Mouse (Mus musculus) myocyte (in vitro differentiated cells): ENCODE data around the gene Mtln. TPM values are rescaled to one million over a fixed set of nuclear protein-coding genes. Genes with fewer than 3 reads are reported as not detected.

Source experiments
- H3K27me3 ChIP-seq: one replicate; pipeline ENCODE4 v1.6.1; 2011; ENCODE audit not compliant: control insufficient read depth, insufficient read depth, insufficient read length
- H3K36me3 ChIP-seq: one replicate; pipeline ENCODE4 v1.6.1; 2011; ENCODE audit not compliant: control insufficient read depth, insufficient read depth
- H3K4me2 ChIP-seq: one replicate; pipeline ENCODE4 v1.6.1; 2011; ENCODE audit warnings: low read depth, control low read depth
- H3K4me3 ChIP-seq: one replicate; pipeline ENCODE4 v1.5.1; 2011; ENCODE audit warnings: mild to moderate bottlenecking, control low read depth, moderate library complexity
- H3K79me2 ChIP-seq: one replicate; pipeline ENCODE4 v1.6.1; 2011; ENCODE audit not compliant: control insufficient read depth, insufficient read depth
- H3ac ChIP-seq: one replicate; pipeline ENCODE4 v1.6.1; 2011; ENCODE audit not compliant: control insufficient read depth, insufficient read length
- CEBPB ChIP-seq: IDR thresholded peaks from 2 replicates; pipeline ENCODE4 v1.6.1; 2011; ENCODE audit warnings: mild to moderate bottlenecking, moderate library complexity; ENCODE audit not compliant: poor library complexity, insufficient read depth, severe bottlenecking
- E2F4 ChIP-seq: IDR thresholded peaks from one replicate; pipeline ENCODE4 v1.6.1; 2011; ENCODE audit warnings: mild to moderate bottlenecking, control low read depth, moderate library complexity; ENCODE audit not compliant: insufficient read depth
- MAX ChIP-seq: IDR thresholded peaks from one replicate; pipeline ENCODE4 v1.6.1; 2011; ENCODE audit warnings: low read depth, mild to moderate bottlenecking, control low read depth
- MYOD1 ChIP-seq, 3 experiments: IDR thresholded peaks; one replicate each; pipeline ENCODE4 v1.6.1; 2011; ENCODE audit warnings: control low read depth in 2 of 3, low read depth in 2 of 3, mild to moderate bottlenecking in 2 of 3, moderate library complexity in 1 of 3; ENCODE audit not compliant: insufficient read length in 2 of 3, control insufficient read depth in 1 of 3
- MYOG ChIP-seq, 3 experiments: IDR thresholded peaks; one replicate each; pipeline ENCODE4 v1.6.1; 2011; ENCODE audit warnings: control low read depth in 2 of 3, low read depth in 2 of 3, mild to moderate bottlenecking in 2 of 3; ENCODE audit not compliant: insufficient read length in 2 of 3, control insufficient read depth in 1 of 3, insufficient read depth in 1 of 3
- POLR2A ChIP-seq: IDR thresholded peaks from one replicate; pipeline ENCODE4 v1.6.1; 2011; ENCODE audit warnings: low read depth, mild to moderate bottlenecking, control low read depth, moderate library complexity; ENCODE audit not compliant: insufficient read length
- POLR2AphosphoS2 ChIP-seq: IDR thresholded peaks from one replicate; pipeline ENCODE4 v1.6.1; 2011; ENCODE audit warnings: low read depth, control low read depth; ENCODE audit not compliant: insufficient read length
- REST ChIP-seq: IDR thresholded peaks from one replicate; pipeline ENCODE4 v1.6.1; 2011; ENCODE audit warnings: mild to moderate bottlenecking, control low read depth, moderate library complexity; ENCODE audit not compliant: insufficient read depth, insufficient read length
- SRF ChIP-seq: IDR thresholded peaks from one replicate; pipeline ENCODE4 v1.6.1; 2011; ENCODE audit warnings: low read depth; ENCODE audit not compliant: control insufficient read depth, insufficient read length
- TCF12 ChIP-seq: IDR thresholded peaks from one replicate; pipeline ENCODE4 v1.6.1; 2011; ENCODE audit warnings: mild to moderate bottlenecking, control low read depth; ENCODE audit not compliant: poor library complexity, insufficient read depth, severe bottlenecking
- TCF3 ChIP-seq: IDR thresholded peaks from one replicate; pipeline ENCODE4 v1.6.1; 2011; ENCODE audit warnings: low read depth, control low read depth; ENCODE audit not compliant: insufficient read length
- USF1 ChIP-seq: IDR thresholded peaks from one replicate; pipeline ENCODE4 v1.6.1; 2011; ENCODE audit warnings: low read depth, mild to moderate bottlenecking, control low read depth, moderate library complexity
- polyA plus RNA-seq: library from polyadenylated mRNA; unstranded; fragments of >200 nt; fragmentation: generic; extraction: Trizol; gene quantifications from one replicate; pipeline ENCODE4 v1.2.1, GENCODE M21; 2012; ENCODE audit warnings: missing spikeins

Gene Mtln
- polyA plus RNA-seq, result 67.6 TPM

DNA sequence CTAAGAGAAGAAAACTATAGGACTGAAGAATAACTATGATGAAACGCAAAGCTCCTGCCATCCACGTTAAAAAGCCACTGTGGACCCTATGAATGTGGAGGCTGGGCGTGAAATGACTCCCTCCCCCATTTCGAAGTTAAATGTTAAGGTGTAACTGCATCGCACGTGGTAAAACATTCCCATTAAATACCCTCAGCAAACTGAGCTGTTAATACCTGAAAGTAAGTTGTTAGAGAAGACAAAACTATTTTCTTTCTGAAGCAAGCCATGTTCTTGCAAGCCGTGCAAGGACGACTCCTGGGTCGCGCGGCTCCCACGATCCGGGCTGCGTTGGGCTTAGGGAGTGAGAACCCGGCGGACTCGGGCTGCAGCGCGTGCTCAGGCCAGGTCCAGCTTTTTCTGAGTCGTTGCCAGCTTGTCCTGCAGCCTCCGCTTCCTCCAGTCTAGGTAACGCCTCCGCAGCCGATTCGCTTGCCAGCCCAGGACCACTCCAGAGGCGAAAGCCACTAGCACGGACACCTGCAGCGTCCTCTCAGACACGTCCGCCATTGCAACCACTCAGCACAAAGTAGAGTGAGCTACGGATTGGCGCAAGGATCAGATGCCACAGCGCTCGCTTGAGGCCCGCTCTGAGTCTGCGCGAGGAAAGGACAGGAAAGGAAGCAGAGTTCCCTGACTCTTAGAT lies at the start of gene Mtln:
Gene Mtln (minus strand): TSS at position 570 of the 685 bp plus-strand sequence.
- peak within 1 kb of the TSS; percentile 26 for H3ac ChIP-seq
- H3K27me3 ChIP-seq, result no peaks in the 10 kb centered on the region
- H3K79me2 ChIP-seq, result peaks cover 20% of the 10 kb centered on the region
- no peaks in the 10 kb centered on the region for H3K36me3 ChIP-seq
- peak within 1 kb of the TSS; percentile 81 for H3K4me2 ChIP-seq
- TF ChIP-seq MYOD1 (IDR thresholded peaks at IDR 0.05; ENCODE audit: control insufficient read depth in 1 of 3, insufficient read length in 2 of 3, low read depth in 2 of 3) (peak in 1 of 3 experiments; percentile 36), E2F4 (no peak), POLR2AphosphoS2 (peak; percentile 87), POLR2A (peak; percentile 94), TCF3 (no peak), MYOG (IDR thresholded peaks at IDR 0.05; ENCODE audit: control insufficient read depth in 1 of 3, insufficient read depth in 1 of 3, insufficient read length in 2 of 3, low read depth in 2 of 3) (peak in 1 of 3 experiments; percentile 14), REST (peak; percentile 18)
- H3K4me3 ChIP-seq, result peak within 1 kb of the TSS; percentile 68

DNA sequence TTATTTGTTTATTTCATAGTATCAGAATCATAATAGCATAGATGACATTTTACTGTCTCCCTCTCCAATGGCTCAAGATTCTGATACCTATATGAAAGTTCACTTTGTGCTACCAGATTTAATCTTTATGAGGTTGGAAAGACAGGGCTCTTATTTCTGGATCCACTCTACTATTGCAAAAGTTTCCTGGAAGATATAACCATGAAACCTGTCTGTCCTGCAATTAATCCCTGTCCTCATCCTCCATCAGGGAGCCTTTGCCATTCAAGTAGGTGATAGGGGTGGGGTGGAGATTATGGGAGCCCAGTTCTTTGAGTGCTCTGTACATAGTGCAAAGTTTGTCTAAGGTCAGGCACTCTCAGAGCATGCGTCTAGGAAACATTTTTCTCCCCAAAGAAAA lies 49.1 kb upstream of the Mtln start:
- peaks cover 27% of the 10 kb centered on the region for H3K27me3 ChIP-seq

GRCm38 (mm10) chr2:127839425-127839824 lies 47.1 kb upstream of the Mtln start:
- Histone ChIP-seq H3K27me3 (peaks cover 27% of the 10 kb centered on the region), H3ac (no peak overlapping the region)
- no peak for TF ChIP-seq TCF12
- no peak for TF ChIP-seq MYOD1 (IDR thresholded peaks at IDR 0.05; ENCODE audit: control insufficient read depth in 1 of 3, insufficient read length in 2 of 3, low read depth in 2 of 3)
- no peak for TF ChIP-seq POLR2AphosphoS2
- TF ChIP-seq E2F4, result no peak
- TF ChIP-seq SRF, result no peak
- TF ChIP-seq TCF3, result no peak
- TF ChIP-seq MAX, result no peak
- no peak for TF ChIP-seq POLR2A
- no peak for TF ChIP-seq REST
- TF ChIP-seq MYOG (IDR thresholded peaks at IDR 0.05; ENCODE audit: control insufficient read depth in 1 of 3, insufficient read depth in 1 of 3, insufficient read length in 2 of 3, low read depth in 2 of 3), result no peak
- no peak for TF ChIP-seq USF1
- TF ChIP-seq CEBPB, result no peak

More for the DNA sequence above, 49.1 kb upstream of the Mtln start:
- Histone ChIP-seq H3K79me2 (no peaks in the 10 kb centered on the region), H3ac (no peak overlapping the region), H3K36me3 (no peaks in the 10 kb centered on the region), H3K4me2 (no peak overlapping the region), H3K4me3 (no peak overlapping the region)
- TF ChIP-seq USF1 (no peak), CEBPB (no peak), TCF3 (no peak), REST (no peak), MAX (no peak), MYOG (IDR thresholded peaks at IDR 0.05; ENCODE audit: control insufficient read depth in 1 of 3, insufficient read depth in 1 of 3, insufficient read length in 2 of 3, low read depth in 2 of 3) (no peak)

GRCm38 (mm10) chr2:127838576-127838975 lies 46.3 kb upstream of the Mtln start, which contains the start of gene Acoxl:
Gene Acoxl (plus strand): TSS chr2:127838876.
- no peaks in the 10 kb centered on the region for H3K36me3 ChIP-seq
- H3ac ChIP-seq, result no peak within 1 kb of the TSS
- no peaks in the 10 kb centered on the region for H3K79me2 ChIP-seq
- H3K27me3 ChIP-seq, result peaks cover 27% of the 10 kb centered on the region
- H3K4me3 ChIP-seq, result no peak within 1 kb of the TSS
- H3K4me2 ChIP-seq, result no peak within 1 kb of the TSS
- TF ChIP-seq MYOG (IDR thresholded peaks at IDR 0.05; ENCODE audit: control insufficient read depth in 1 of 3, insufficient read depth in 1 of 3, insufficient read length in 2 of 3, low read depth in 2 of 3) (no peak), MAX (no peak), TCF3 (no peak), REST (no peak), SRF (no peak), POLR2AphosphoS2 (no peak), POLR2A (no peak), E2F4 (no peak), CEBPB (no peak), MYOD1 (IDR thresholded peaks at IDR 0.05; ENCODE audit: control insufficient read depth in 1 of 3, insufficient read length in 2 of 3, low read depth in 2 of 3) (no peak), USF1 (no peak), TCF12 (no peak)

More at GRCm38 (mm10) chr2:127839425-127839824, 47.1 kb upstream of the Mtln start:
- no peak overlapping the region for H3K4me2 ChIP-seq
- no peak overlapping the region for H3K4me3 ChIP-seq
- no peaks in the 10 kb centered on the region for H3K79me2 ChIP-seq
- H3K36me3 ChIP-seq, result no peaks in the 10 kb centered on the region
